Mouse (Mus musculus): Measurements from ENCODE around the gene Rbms3.

Rbms3 gene

DNA sequence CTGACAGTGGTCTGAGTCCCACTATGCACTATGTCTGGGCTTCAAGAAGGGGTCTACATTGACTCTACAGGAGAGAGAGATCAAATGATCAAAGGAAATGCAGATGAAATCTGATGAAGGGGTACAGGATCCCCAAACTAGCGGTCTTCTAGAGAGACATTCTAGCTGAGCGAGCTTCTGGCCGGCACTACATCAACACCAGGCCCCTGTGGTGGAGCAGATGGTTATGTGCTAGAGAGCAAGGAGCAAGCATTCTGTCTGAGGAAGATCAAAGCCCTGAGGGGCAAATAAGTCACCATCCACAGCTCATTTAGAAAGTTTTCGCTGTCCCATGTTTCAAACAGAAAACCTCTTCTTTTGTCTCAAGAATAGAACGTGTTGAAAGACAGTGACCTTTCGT is 564.1 kb downstream of the Rbms3 start:
- DNase-seq (ENCODE audit: low read depth, low spot score), result no peak

DNA sequence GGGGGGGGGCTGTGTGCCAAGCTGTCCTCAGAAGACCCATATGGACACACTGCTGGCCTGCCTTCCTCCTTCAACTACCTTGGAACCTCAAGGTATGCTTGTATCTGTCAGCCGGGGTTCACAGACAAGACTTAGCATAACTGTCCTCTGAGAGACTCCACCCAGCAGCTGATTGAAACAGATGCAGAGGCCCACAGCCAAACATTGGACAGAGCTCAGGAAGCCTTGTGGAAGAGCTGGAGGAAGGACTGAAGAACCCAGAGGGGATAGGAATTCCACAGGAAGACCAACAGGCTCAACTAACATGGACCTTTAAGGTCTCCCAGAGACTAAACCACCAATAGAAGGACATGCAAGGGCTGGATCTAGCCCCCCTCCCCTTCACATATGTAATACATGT is 570.1 kb downstream of the Rbms3 start:
- no peak for DNase-seq (ENCODE audit: low read depth, low spot score)

DNA sequence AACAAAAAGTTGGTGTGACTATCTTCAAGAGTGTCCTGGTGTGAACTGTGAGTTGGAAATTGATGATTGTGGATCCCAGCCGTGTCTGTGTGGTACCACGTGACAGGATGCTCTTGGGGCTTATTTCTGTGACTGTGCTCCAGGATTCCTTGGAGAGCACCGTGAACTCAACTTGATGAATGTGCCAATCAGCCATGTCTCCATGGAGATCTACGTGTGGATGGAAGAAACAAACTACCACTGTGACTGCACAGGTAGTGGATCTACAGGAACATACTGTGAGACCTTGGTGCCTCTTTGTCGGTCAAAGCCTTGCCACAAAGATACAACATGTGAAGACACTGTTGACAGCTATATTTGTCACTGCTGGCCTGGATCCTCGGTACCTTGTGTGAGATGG is 570.6 kb downstream of the Rbms3 start:
- DNase-seq (ENCODE audit: low read depth, low spot score), result no peak

DNA sequence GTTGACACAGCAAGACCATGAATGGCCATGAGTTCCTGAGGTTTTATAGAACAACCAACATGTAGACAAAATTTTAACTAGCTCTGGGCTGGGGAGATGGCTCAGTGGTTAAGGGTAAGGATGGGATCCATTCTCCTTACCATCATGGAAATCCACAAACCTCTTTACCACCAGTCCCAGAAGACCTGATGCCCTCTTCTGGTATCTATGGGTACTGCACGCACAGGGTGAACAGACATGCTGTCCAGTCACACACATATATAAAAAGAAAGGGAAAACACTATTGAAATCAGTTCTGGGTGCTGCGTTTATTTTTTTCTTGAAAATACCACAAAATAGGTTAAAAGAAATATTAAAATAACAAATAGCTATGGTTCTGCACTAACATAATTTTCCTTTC is 577.8 kb downstream of the Rbms3 start:
- no peak for DNase-seq (ENCODE audit: low read depth, low spot score)

DNA sequence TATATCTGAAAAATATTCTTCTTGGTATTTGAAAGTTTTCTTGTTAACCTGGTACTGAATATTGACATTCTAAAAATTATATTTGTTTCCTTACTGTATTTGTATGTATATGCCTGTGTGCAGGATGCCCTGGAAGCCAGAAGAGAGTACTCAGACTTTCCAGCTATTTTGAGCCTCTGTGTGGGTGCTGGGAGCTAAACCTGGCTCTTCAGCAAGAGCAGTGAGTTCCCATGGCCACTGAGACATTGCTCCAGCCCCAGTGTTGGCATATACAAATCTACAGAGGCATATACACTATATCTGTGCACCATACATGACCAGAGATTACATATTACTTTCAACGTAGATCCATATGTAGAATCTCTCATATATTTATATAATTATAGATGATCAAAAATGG is 581.1 kb downstream of the Rbms3 start:
- no peak for DNase-seq (ENCODE audit: low read depth, low spot score)

DNA sequence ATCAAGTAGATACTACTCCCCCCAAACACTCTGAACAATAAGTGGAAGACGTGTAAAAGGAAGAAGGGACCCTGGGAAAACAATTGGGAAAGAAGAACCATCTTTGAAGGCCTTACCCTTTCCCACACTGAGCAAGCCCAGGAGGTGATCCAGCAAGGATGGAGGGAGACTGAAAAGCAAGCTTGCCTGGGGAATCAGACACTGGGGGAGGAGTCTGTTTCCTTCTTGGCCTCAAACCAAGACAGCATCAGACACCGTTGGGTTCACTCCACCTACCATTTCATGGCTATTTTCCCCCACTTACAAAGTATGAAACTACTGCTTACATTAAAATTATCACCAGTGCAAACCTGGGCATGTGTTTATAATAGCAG is 587.7 kb downstream of the Rbms3 start:
- no peak for DNase-seq (ENCODE audit: low read depth, low spot score)

DNA sequence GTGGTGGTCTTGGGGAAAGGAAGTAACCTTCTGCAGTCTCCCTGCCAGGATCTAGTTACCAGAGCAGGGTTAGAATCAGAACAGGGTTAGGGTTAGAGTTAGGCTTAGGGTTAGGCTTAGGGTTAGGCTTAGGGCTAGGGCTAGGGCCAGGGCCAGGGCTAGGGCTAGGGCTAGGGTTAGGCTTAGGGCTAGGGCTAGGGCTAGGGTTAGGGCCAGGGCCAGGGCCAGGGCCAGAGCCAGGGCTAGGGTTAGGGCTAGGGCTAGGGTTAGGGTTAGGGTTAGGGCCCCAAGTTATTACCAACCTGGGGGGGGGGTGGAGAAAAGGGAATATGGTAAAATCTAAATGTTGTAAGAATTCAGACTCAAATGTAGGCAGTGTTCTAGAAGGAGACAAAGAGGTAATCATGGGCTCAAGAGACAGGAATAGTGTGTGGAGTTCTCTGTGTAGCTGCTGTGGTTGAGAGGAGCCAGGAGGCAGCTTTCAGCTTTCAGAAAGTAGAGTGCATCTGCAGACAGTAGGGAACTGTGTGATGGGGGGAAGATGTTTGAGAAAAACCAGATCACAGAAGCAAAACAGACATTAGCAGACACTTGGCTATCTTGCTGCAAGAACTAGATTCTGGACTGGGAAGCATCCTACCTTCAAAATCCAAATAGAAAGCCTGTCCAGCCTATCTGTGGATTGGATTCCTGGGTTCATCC is 588.3 kb downstream of the Rbms3 start:
- no peak for DNase-seq (ENCODE audit: low read depth, low spot score)

DNA sequence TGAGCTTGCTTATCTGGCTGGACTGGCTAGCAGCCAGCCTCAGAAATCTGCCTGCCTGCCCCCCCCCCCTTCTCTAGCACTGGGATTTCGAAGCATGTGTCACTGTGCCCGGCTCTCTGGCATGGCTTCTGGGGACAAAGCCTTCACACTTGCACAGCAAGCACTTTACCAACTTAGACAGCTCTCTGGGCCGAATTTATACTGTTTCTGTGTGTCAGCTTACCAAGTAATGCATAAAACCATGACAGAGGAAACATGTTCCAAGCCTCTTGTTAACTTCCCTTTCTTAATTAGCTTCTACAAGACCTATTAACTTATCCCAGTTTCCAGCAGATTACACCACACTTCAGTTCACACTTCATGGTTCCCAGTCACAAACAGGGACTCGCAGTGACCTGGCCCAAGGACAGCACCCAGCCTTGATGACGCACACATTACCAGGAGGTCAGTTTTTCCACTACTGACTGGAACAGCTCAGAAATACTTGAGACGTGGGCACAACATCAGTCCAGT is 589.7 kb downstream of the Rbms3 start:
- DNase-seq (ENCODE audit: low read depth, low spot score), result no peak

DNA sequence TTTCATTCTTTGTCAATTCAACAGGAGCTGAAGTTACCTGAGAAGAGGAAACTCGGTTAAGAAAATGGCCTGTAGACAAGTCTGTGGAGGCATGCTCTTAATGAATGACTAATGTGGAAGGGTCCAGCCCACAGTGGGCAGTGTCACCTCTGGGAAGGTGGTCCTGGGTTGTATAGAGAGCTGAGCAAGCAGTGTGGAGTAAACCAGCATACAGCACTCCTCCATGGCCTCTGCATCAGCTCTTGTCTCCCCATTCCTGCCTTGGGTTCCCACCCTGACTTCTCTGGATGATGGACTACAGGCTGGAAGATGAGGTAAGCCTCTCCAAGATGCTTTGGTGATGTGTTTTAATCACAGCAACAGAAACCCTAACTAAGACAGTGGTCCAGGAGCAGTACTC is 597.0 kb downstream of the Rbms3 start:
- DNase-seq (ENCODE audit: low read depth, low spot score), result no peak

DNA sequence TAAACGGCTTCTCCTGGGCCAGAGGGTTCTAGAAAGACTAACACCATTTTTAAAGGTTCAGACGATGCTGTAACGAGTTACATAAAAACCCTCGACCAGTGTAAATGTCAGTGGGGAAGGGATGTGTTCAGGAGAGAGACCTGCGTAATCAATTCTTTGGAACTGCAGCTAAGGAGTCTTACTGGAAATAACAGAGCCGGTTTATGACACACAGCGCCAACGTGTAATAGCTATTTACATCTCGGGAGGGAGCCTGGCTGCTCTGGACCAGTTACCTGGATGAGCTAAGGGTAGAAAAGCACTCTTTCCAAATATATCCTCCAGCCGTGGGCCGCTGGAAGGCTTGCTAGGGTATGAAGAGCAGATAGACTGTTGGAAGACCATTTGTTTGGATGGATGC is 598.5 kb downstream of the Rbms3 start:
- DNase-seq (ENCODE audit: low read depth, low spot score), result no peak

DNA sequence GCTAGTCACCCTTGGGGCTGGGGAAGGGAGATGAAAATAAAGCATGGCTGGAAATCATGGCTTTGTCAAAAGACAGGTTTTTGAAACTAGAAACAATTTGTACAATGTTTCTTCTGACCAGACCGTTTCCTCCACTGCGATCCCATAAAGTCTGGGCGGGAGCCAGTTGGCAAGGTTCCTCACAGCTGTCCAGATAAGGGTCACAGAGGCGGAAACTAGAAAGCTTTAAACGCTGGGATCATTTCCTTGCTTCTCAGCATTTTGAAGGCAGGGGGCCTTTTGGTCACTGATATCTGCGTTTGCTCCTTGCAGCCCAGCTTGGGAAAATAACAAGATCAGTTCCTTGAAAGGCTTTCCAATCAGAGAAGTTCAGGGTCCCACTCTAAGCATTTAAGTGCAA is 598.9 kb downstream of the Rbms3 start:
- DNase-seq (ENCODE audit: low read depth, low spot score), result no peak

DNA sequence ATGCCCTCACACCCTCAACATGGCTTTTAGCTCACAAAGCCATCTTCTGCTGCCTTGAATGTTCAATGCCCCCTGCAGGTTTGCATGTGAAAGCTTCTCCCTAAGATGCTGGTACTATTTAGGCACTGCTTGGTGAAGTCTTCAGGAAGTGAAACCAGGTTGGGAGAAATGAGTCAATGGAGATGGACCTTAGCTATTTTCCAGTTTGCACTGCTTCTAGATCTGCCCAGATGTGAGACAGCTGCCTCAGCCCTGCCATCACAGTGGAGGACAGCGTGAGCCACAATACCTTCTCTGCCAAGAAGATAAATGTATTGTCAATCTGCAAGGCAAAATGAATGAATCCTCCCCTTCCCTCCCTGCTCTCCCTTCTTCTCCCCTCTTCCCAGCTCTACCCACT is 599.8 kb downstream of the Rbms3 start:
- DNase-seq (ENCODE audit: low read depth, low spot score), result no peak

DNA sequence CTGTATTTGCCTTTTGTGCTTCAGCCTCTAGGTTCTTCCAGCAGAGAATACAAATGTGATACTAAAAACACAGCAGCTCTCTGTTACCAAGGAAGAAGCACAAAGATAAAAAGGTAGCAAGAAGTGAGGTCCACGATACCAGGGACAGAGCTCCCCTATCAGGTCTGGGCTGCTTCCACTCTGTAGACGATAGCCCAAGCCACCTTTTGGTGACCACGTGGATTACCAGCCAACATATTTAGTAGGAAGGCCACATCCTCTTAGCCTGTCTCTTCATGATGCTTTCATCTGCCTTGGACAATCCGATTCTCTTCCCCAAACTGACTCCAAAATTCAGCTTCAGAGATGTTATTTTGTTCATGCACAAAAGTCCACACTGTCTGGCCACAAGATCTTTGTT is 601.1 kb downstream of the Rbms3 start:
- DNase-seq (ENCODE audit: low read depth, low spot score), result no peak

DNA sequence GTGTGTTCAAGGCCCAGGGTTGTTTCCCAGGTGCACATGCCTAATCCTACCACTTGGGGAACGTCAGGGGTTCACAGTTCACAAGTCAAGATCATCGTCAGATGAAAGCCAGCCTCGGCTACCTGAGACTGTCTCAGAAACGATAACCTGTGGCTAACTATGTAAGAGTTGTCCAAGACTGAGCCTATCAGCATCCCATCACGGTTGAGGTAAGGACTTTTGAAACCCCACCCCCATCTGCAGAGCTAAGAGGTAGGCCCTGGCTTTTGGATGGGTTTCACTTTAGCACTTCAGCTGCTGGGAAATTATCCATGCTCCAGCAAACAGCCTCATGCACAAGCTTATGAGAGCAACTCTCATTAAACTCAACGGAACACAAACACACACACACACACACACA is 607.6 kb downstream of the Rbms3 start:
- DNase-seq (ENCODE audit: low read depth, low spot score), result no peak

DNA sequence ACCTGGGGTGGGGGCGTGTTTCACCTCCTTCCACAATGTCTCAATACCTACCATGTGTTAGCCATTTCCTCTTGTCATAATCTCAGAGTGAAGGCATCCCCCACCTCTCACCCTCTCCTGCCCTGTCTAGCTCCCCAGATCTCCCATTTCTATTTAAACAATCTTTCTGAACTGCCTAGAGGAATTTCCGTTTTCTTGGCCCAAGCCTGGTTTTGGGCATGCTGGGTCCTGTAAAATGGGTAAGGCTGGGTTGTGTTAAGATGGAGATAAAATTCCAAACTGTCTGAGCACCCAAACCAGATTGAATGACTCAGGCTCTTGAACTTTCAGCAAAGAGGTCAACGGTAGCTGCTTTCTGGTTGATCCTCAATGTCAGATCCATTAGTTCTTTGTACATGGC is 608.2 kb downstream of the Rbms3 start:
- DNase-seq (ENCODE audit: low read depth, low spot score), result no peak

DNA sequence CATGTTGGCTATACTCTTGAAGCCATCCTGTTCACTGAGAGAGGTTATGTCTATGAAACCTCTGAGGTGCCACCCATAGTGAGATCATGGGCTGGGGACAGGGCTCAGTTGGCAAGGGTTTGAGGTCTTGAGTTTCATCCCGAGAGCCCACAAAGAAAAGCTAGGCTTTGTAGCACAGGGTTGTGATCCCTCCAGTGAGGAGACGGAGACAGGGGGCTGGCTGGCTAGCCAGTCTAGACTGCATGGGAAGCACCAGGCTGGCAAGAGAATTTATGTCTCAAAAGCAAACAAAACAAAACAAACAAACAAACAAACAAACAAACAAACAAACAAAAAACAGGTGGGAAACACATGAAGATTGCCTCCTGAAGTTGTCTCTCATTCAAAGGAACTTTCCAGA is 609.5 kb downstream of the Rbms3 start:
- no peak for DNase-seq (ENCODE audit: low read depth, low spot score)

DNA sequence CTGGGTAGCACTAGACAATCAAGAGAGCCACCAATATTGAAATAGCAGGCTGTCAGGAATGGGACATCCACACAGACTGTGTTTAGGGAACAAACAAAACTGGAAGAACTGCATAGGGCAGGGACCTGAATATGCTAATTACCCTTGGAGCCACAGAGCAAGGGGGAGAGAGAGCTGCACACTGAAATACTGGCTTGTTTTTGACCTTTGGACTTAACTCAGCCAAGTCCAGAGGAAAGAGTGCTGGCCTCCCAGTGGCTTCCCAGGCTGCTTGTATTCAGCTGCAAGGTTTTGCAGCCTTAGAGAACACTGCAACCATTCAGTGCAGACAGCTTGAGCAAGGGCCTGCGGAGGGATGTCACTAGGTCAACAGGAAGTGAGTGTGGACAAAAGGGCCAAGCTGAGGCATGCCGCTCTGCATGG is 611.0 kb downstream of the Rbms3 start:
- DNase-seq (ENCODE audit: low read depth, low spot score), result no peak

DNA sequence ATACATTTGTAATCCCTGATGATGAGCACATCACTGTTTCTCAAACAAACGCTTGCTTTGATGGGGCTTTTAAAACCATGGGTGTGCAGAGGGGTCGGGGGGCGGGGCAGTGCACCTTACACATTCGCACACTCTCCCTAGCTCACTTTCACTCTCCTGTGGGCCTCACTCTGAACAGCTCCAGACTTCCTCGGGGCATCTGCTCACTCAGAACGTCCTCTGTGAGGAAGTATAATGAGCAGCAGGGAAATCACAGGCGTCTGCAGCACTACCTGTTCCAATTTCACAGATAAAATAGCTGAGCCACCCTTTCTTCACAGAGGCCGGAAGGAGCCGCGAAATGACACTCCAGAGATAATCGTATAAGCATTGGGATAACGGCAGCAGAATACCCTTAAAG is 611.4 kb downstream of the Rbms3 start:
- DNase-seq (ENCODE audit: low read depth, low spot score), result no peak

DNA sequence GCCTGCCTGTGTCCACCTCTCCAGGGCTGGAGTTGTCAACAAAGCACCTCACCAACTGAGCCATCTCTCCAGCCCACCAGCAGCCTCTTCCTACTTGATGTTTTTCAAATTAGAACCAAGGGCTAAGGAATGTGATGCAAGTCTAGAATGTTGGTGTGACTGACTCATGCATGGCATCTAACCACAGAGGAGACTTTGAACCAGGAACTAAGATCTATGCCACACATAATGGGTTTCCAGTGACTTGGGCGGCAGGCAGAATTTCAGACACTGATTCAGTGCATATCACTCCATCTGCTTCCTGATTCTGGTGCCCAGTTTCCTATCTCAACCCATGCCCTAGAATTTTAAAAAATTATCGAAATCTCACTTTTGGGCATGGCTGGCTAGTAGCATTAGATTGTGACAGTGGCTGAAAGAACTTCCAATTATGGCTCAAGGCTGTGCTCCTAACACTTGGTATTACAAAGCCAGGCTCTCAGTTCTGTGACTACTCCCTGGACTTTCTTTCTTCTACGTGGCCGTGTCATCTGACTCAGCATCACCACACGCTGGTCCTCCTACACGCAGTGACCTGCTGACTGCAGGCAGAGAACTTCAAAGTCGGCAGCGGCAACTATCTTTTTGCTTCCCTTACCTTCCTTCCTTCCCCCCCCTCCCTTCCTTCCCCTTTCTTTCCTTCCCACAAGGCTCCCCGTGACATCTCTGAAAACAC is 613.0 kb downstream of the Rbms3 start:
- no peak for DNase-seq (ENCODE audit: low read depth, low spot score)

DNA sequence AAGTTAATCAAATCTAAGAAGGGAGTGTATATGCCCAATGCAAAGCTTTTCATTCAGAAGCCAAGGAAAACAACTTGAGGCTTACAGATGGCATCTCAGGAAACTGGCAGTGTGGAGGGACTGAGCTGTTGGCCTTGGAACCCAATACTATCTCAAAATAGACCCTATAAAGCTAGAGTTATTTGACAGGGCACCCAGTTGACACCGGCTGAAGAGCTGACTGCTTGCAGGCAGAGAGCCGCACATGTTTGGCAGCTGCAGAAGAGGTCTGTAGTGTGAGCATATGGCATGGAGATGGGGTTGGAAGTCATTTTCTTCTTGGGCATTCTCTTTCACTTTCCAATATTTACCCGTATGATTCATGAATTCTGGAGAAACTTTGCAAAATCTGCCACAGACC is 616.3 kb downstream of the Rbms3 start:
- no peak for DNase-seq (ENCODE audit: low read depth, low spot score)

DNA sequence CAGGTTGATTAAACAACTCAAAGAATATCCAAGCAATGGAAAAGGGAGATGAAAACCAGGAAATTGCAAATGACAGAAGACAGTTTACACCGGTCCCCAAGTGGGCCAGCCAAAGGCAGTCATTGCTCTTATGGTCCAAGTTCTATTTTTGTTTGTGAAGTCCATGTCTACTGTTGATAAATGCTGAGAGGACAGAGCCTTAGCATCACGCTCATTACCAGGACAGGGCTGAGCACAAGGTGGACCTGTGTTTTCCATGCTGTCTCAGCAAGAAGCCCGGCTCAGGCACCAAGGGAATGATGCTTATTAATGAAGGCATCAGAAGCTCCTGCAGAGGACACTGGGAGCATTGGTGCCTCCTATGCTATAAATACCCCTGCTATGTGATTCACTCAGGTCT is 618.9 kb downstream of the Rbms3 start:
- DNase-seq (ENCODE audit: low read depth, low spot score), result no peak

DNA sequence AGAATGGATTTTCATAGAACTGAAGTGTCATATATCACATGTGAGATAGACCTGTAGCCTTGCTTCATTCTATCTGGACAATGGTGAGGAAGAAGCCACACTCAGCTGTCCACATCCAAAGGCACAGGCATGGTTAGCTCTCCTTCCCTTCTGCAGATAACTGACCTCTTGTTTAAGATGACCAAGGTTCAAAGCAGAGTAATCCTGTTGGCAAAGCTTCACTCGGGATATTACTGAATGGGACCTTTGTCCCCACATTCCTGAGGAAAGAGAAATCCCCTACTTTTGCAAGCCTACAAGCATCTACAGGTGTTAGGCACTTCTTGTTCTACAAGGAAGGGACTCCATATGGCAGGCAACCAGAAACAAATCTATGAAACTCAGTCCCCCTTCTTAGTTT is 621.5 kb downstream of the Rbms3 start:
- no peak for DNase-seq (ENCODE audit: low read depth, low spot score)

DNA sequence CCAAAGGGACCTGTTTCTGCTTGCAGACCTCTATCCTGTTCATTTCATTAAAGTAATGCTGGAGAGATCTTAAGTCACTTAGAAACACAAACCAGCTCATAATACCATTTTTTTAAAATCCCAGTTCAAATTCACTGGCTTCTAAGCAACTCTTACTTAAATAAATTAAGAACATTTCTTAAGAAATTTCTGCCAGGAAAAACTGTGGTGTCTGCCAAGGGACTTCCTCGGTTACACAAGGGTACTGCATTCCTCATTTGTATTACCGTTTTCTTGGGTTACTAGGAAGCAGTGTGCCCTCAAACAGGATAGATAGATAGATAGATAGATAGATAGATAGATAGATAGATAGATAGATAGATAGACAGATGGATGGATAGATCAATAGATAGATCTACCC is 627.6 kb downstream of the Rbms3 start:
- DNase-seq (ENCODE audit: low read depth, low spot score), result no peak

DNA sequence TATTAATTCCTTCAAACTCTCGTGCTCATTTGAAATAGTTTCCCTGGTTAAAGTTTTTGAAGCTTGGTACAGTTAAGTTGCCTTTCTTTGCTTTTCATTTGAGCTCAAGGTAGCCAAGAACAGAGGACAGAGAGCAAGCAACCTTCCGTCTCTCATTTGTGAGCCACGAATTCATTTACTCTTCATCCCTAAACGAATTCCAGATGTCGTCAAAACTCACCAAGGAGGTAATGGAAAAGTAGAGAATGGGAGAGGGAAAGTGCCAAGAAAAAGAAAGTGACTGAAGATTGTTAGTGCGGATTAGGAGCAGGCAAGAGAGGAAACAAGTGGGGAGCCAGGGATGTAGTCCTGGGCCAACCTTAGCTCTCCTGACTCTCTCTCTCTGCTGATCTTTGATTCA is 630.5 kb downstream of the Rbms3 start:
- no peak for DNase-seq (ENCODE audit: low read depth, low spot score)

Measured in brain, embryonic 18.5 days (tissue).